In the genomic region with DNA sequence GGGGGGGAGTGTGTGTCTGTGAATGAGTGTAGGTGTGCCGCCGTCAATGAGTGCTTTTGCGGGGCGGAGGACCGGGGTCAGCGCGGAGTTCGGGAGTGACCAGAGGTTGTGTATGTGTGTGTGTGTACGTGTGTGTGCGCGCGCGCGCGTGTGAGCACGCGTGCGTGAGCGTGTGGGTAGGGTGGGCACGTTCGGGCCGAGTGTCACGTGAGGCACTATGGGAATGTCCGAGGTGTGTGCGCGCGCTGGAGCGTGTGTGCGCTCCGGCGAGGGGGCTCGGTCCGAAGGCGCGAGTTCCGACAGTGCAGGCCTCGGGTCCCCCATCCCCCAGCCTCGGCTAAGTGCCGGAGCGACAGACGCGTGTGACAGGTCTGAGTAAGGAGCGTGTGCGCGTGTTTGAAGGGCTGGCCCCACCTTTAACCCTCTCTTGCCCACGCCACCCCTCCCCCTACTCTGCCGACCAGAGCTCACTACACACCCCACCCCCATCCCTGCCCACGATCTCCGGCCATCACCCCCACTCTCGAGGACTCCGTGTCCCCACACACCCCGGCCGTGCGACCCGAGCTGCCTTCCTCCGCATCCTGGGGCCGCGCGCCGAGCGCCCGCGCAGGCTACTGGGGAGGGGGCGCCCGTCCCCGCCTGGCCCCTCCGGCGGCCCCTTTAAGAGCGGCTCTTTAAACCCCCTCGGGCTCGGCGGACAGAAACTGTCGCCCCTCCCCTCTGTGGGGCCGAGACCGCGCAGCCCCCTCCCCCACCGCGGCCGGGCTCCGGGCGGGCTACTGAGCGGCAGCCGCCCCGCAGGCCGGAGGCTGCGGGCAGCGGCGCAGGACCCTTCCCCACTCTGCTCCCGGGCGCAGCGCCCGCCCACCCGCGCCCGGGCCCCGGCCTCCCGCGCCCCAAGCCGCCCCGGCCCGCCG, we compare ENCODE assay signal across 8 mouse cellular contexts. TPM values are rescaled to one million over a fixed set of nuclear protein-coding genes. Genes with fewer than 3 reads are reported as not detected.
DNase-seq lines count a peak whose midpoint lies in the region; ATAC-seq and TF ChIP-seq lines count a peak whose summit lies in the region.

No protein-coding gene starts in this region.

- TF ChIP-seq CTCF in hindbrain, postnatal 0 days (IDR thresholded peaks at IDR 0.05; ENCODE audit: low read depth): no peak

- WGBS in hindbrain, postnatal 0 days: under 1% methylated on average over 72 of the region's 102 CpGs

- peak; percentile 85 for ATAC-seq in hindbrain, postnatal 0 days

- H3K36me3 ChIP-seq in hindbrain, postnatal 0 days (ENCODE audit: insufficient read depth, low read length): 0 out of 2 replicates have a peak, but pooled peaks cover 16% of the 10 kb centered on the region
- H3K36me3 ChIP-seq in megakaryocyte, embryonic 14.5 days (replicated peaks; ENCODE audit: low read length): peaks cover 53% of the 10 kb centered on the region

- H3K27ac ChIP-seq in hindbrain, postnatal 0 days: peak overlapping the region; percentile 93

- no peaks in the 10 kb centered on the region for H3K9me3 ChIP-seq in hindbrain, postnatal 0 days (ENCODE audit: low read length)
- H3K9me3 ChIP-seq in megakaryocyte, embryonic 14.5 days: no peaks in the 10 kb centered on the region

- peak overlapping the region; percentile 73 for H3K4me3 ChIP-seq in hindbrain, postnatal 0 days (ENCODE audit: low read length)
- H3K4me3 ChIP-seq in megakaryocyte, embryonic 14.5 days (replicated peaks): peak overlapping the region; percentile 98

- H3K4me1 ChIP-seq in hindbrain, postnatal 0 days (ENCODE audit: insufficient read depth, low read length): peaks cover 21% of the 10 kb centered on the region
- peaks cover 71% of the 10 kb centered on the region for H3K4me1 ChIP-seq in megakaryocyte, embryonic 14.5 days

- no peaks in the 10 kb centered on the region for H3K27me3 ChIP-seq in hindbrain, postnatal 0 days (ENCODE audit: insufficient read depth, low read length)
- H3K27me3 ChIP-seq in megakaryocyte, embryonic 14.5 days (replicated peaks): peaks cover 7% of the 10 kb centered on the region

- peak overlapping the region; percentile 76 for H3K4me2 ChIP-seq in hindbrain, postnatal 0 days (ENCODE audit: low read depth, low read length)

- peak overlapping the region; percentile 84 for H3K9ac ChIP-seq in hindbrain, postnatal 0 days (replicated peaks; ENCODE audit: low read length)

- peak; percentile 62 for DNase-seq in adrenal gland, postnatal 10 days
- DNase-seq in adrenal gland, adult 8-10 months: no peak
- peak; percentile 81 to 83 for DNase-seq in cerebellum, postnatal 36 days
- peak; percentile 55 for DNase-seq in gastrocnemius, postnatal 10 days
- DNase-seq in hindbrain, postnatal 0 days (ENCODE audit: low spot score): peak; percentile 90
- peak; percentile 62 to 78 for DNase-seq in left cerebral cortex, postnatal 25 days (ENCODE audit: low spot score in 2 of 2)
- peak; percentile 75 for DNase-seq in right cerebral cortex, postnatal 4 days

- intact Hi-C loops in left cerebral cortex, postnatal 25 days (cut with DNase I): no loop called here

RNA-seq across cellular contexts. Expression of a gene that starts 0.6 kb away (rescaled TPM):
- 10 to 100 TPM; 20.9 to 25.4 TPM for total RNA-seq in adrenal gland, postnatal 10 days (2021)
- 10 to 100 TPM in 3 of 4 experiments, 1 to 10 TPM in 1; 9.5 to 13.8 (median 11.6) TPM for total RNA-seq in adrenal gland, adult 8-10 months (2022)
- total RNA-seq in gastrocnemius, postnatal 10 days (2021): 1 to 10 TPM; 7.1 to 9.9 TPM
- total RNA-seq in hindbrain, postnatal 0 days (2014; rRNA removed): 45.4 and 53.8 TPM in 2 replicates
- 9.6 and 10.1 TPM in 2 replicates for polyA plus RNA-seq in hindbrain, postnatal 0 days (2015; fragmentation: Nextera tagmentation; extraction: Ambion mirVana)
- 10 to 100 TPM; 45.7 to 47.7 TPM for total RNA-seq in left cerebral cortex, postnatal 25 days (2021)
- 99.9 and 349 TPM in 2 replicates for polyA plus RNA-seq in megakaryocyte, embryonic 14.5 days (2012; ENCODE audit: insufficient read depth, low replicate concordance)

RNA-seq across cellular contexts. Expression of a gene that starts 35.5 kb away (rescaled TPM):
- total RNA-seq in adrenal gland, postnatal 10 days (2021): under 1 TPM; 0.21 to 0.64 TPM
- total RNA-seq in adrenal gland, adult 8-10 months (2022): under 1 TPM; 0.31 to 0.51 (median 0.48) TPM
- total RNA-seq in gastrocnemius, postnatal 10 days (2021): 1 to 10 TPM; 1.3 to 1.7 TPM
- 0.89 TPM in 1 of 2 replicates, not detected in the other for total RNA-seq in hindbrain, postnatal 0 days (2014; rRNA removed)
- 0.11 and 0.16 TPM in 2 replicates for polyA plus RNA-seq in hindbrain, postnatal 0 days (2015; fragmentation: Nextera tagmentation; extraction: Ambion mirVana)
- total RNA-seq in left cerebral cortex, postnatal 25 days (2021): under 1 TPM; 0.18 to 0.30 TPM
- polyA plus RNA-seq in megakaryocyte, embryonic 14.5 days (2012; ENCODE audit: insufficient read depth, low replicate concordance): 0.09 and 1.6 TPM in 2 replicates

RNA-seq across cellular contexts. Expression of a gene that starts 37.0 kb away (rescaled TPM):
- total RNA-seq in adrenal gland, postnatal 10 days (2021): 100 to 1,000 TPM; 109 to 115 TPM
- 100 to 1,000 TPM; 115 to 133 (median 124) TPM for total RNA-seq in adrenal gland, adult 8-10 months (2022)
- total RNA-seq in gastrocnemius, postnatal 10 days (2021): 10 to 100 TPM; 72.9 to 87.5 TPM
- total RNA-seq in hindbrain, postnatal 0 days (2014; rRNA removed): 97.9 and 100 TPM in 2 replicates
- 26.1 and 26.9 TPM in 2 replicates for polyA plus RNA-seq in hindbrain, postnatal 0 days (2015; fragmentation: Nextera tagmentation; extraction: Ambion mirVana)
- 100 to 1,000 TPM; 112 to 118 TPM for total RNA-seq in left cerebral cortex, postnatal 25 days (2021)
- polyA plus RNA-seq in megakaryocyte, embryonic 14.5 days (2012; ENCODE audit: insufficient read depth, low replicate concordance): 10.2 TPM in 2 replicates
